Comparison of ENCODE assay signal across 8 mouse cellular contexts in the genomic region with DNA sequence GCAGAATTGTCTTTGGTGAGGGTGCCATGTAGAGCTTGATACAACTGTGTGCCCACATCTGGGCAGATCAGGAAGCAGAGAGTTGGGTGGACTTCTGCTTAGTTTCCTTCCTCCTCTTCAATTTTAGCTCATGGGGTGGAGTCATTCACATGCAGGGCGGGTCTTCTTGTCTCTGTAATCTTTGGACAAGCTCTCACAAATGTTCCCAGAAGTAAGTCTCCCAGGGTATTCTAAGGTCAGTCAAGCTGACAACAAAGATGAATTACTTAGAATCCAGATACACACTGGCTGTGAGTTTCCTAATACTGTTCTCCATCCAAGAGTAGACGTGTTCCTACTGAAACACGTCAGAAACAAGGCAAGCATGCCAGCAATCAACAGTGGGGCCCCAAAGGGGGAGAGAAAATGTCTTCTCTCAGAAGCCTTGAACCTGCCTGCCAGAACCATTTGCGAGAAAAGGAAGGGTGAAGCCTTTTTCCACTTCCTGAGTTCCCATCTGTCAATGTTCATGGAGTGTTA. TPM values are rescaled to one million over a fixed set of nuclear protein-coding genes. Genes with fewer than 3 reads are reported as not detected.
DNase-seq lines count a peak whose midpoint lies in the region; ATAC-seq and TF ChIP-seq lines count a peak whose summit lies in the region.

No protein-coding gene starts in this region.

- no peak overlapping the region for H3K9ac ChIP-seq in lung, postnatal 0 days (replicated peaks; ENCODE audit: low read depth)
- no peak overlapping the region for H3K9ac ChIP-seq in hindbrain, embryonic 11.5 days (ENCODE audit: low read depth, low read length)

- no peak for TF ChIP-seq CTCF in thymus, adult 2 months (IDR thresholded peaks at IDR 0.05; ENCODE audit: borderline replicate concordance, control insufficient read depth, extremely low read depth, insufficient read depth, low read length, poor library complexity)
- TF ChIP-seq CTCF in lung, postnatal 0 days (IDR thresholded peaks at IDR 0.05), result no peak

- H3K4me3 ChIP-seq in thymus, adult 2 months (ENCODE audit: control insufficient read depth, insufficient read depth, low read length), result no peak overlapping the region
- no peak overlapping the region for H3K4me3 ChIP-seq in lung, postnatal 0 days (ENCODE audit: low read depth, low read length)
- no peak overlapping the region for H3K4me3 ChIP-seq in hindbrain, embryonic 11.5 days (ENCODE audit: low read depth, low read length)

- peak; percentile 91 for TF ChIP-seq EP300 in lung, postnatal 0 days (IDR thresholded peaks at IDR 0.05)

- 31% methylated on average over 4 of the region's 4 CpGs for WGBS in thymus, adult 2 months
- WGBS in lung, postnatal 0 days, result 38% methylated on average over 4 of the region's 4 CpGs
- 76% methylated on average over 4 of the region's 4 CpGs for WGBS in hindbrain, embryonic 11.5 days

- ATAC-seq in lung, postnatal 0 days, result peak; percentile 94
- ATAC-seq in hindbrain, embryonic 11.5 days (ENCODE audit: low FRiP score), result no peak

- no peak for TF ChIP-seq POLR2A in thymus, adult 2 months (IDR thresholded peaks at IDR 0.05; ENCODE audit: control insufficient read depth, extremely low read depth, insufficient read depth, low read length, poor library complexity)

- H3K27me3 ChIP-seq in thymus, adult 2 months (ENCODE audit: control insufficient read depth, insufficient read depth, low read length), result no peaks in the 10 kb centered on the region
- H3K27me3 ChIP-seq in lung, postnatal 0 days (replicated peaks; ENCODE audit: insufficient read depth, low read length), result no peaks in the 10 kb centered on the region
- no peaks in the 10 kb centered on the region for H3K27me3 ChIP-seq in hindbrain, embryonic 11.5 days (ENCODE audit: control insufficient read depth, insufficient read depth, low read length)

- peak; percentile 16 for DNase-seq in thymus, adult 2 months
- no peak for DNase-seq in thymus, postnatal 36 days
- DNase-seq in heart, postnatal 25 days (ENCODE audit: low spot score), result peak; percentile 64
- DNase-seq in lung, postnatal 0 days (ENCODE audit: low spot score), result peak; percentile 86
- no peak for DNase-seq in testis, postnatal 10 days (ENCODE audit: low spot score)
- no peak for DNase-seq in frontal cortex, postnatal 36 days (ENCODE audit: low spot score in 2 of 2)
- no peak for DNase-seq in layer of hippocampus, adult 8-10 months (ENCODE audit: low spot score in 2 of 2)
- no peak for DNase-seq in hindbrain, embryonic 11.5 days (ENCODE audit: low spot score)

- no peak overlapping the region for H3K4me2 ChIP-seq in lung, postnatal 0 days (replicated peaks; ENCODE audit: low read depth, low read length)
- no peak overlapping the region for H3K4me2 ChIP-seq in hindbrain, embryonic 11.5 days (replicated peaks; ENCODE audit: low read depth, low read length)

- no peaks in the 10 kb centered on the region for H3K9me3 ChIP-seq in lung, postnatal 0 days (ENCODE audit: low read length)
- no peaks in the 10 kb centered on the region for H3K9me3 ChIP-seq in hindbrain, embryonic 11.5 days (ENCODE audit: control insufficient read depth, low read length)

- H3K27ac ChIP-seq in thymus, adult 2 months (ENCODE audit: control insufficient read depth, insufficient read depth, low read length), result no peak overlapping the region; the same call in 1 of the 2 replicates
- no peak overlapping the region for H3K27ac ChIP-seq in lung, postnatal 0 days (ENCODE audit: low read length)
- H3K27ac ChIP-seq in hindbrain, embryonic 11.5 days (ENCODE audit: low read depth, low read length), result no peak overlapping the region

- peaks cover 19% of the 10 kb centered on the region for H3K4me1 ChIP-seq in thymus, adult 2 months (replicated peaks; ENCODE audit: control insufficient read depth, insufficient read depth, low read length)
- no peaks in the 10 kb centered on the region for H3K4me1 ChIP-seq in lung, postnatal 0 days (ENCODE audit: insufficient read depth, low read depth, low read length)
- H3K4me1 ChIP-seq in hindbrain, embryonic 11.5 days (replicated peaks; ENCODE audit: control insufficient read depth, insufficient read depth, low read length), result no peaks in the 10 kb centered on the region

- H3K36me3 ChIP-seq in thymus, adult 2 months (ENCODE audit: control insufficient read depth, insufficient read depth, low read length), result no peaks in the 10 kb centered on the region
- H3K36me3 ChIP-seq in lung, postnatal 0 days (ENCODE audit: insufficient read depth, low read length), result no peaks in the 10 kb centered on the region
- H3K36me3 ChIP-seq in hindbrain, embryonic 11.5 days (ENCODE audit: control insufficient read depth, insufficient read depth, low read length), result no peaks in the 10 kb centered on the region

- intact Hi-C loops in heart, postnatal 25 days (cut with DNase I), result loop anchor here (5.0 kb wide), 1 partner anchor 349 kb away; no protein-coding TSS in a partner anchor

RNA-seq across cellular contexts. Expression of a gene that starts 11.2 kb away (rescaled TPM):
- polyA plus RNA-seq in thymus, adult 2 months (2012; rRNA removed), result 14.7 and 15.0 TPM in 2 replicates
- total RNA-seq in heart, postnatal 25 days (2021), result 1 to 10 TPM; 2.9 to 4.9 TPM
- 0.61 and 0.74 TPM in 2 replicates for polyA plus RNA-seq in lung, postnatal 0 days (2015; fragmentation: Nextera tagmentation; extraction: Ambion mirVana)
- 1 to 10 TPM in 1 of 4 experiments, under 1 TPM in 3; 0.47 to 1.5 (median 0.83) TPM for total RNA-seq in layer of hippocampus, adult 8-10 months (2022)
- 0.33 and 0.43 TPM in 2 replicates for polyA plus RNA-seq in hindbrain, embryonic 11.5 days (2014; fragmentation: Nextera tagmentation; extraction: Ambion mirVana)

RNA-seq across cellular contexts. Expression of a gene that starts 57.8 kb away (rescaled TPM):
- 2.1 TPM in 2 replicates for polyA plus RNA-seq in thymus, adult 2 months (2012; rRNA removed)
- 10 to 100 TPM in 1 of 2 experiments, 1 to 10 TPM in 1; 9.1 to 10.6 TPM for total RNA-seq in heart, postnatal 25 days (2021)
- polyA plus RNA-seq in lung, postnatal 0 days (2015; fragmentation: Nextera tagmentation; extraction: Ambion mirVana), result 46.1 and 47.5 TPM in 2 replicates
- total RNA-seq in layer of hippocampus, adult 8-10 months (2022), result 10 to 100 TPM; 39.0 to 50.9 (median 43.6) TPM
- 18.3 and 20.0 TPM in 2 replicates for polyA plus RNA-seq in hindbrain, embryonic 11.5 days (2014; fragmentation: Nextera tagmentation; extraction: Ambion mirVana)

Comparison
In these comparisons a context has a peak if more than half of its experiments do, and no peak if none do; other contexts are left out.
1. DNase-seq: peak in thymus, adult 2 months (single experiment), heart, postnatal 25 days (single experiment) and lung, postnatal 0 days (single experiment); none in thymus, postnatal 36 days (0 of 2), testis, postnatal 10 days (single experiment), frontal cortex, postnatal 36 days (0 of 2), layer of hippocampus, adult 8-10 months (0 of 2) and hindbrain, embryonic 11.5 days (single experiment).